Mouse (Mus musculus): Measurements from ENCODE around the gene Ghrhr. TPM values are rescaled to one million over a fixed set of nuclear protein-coding genes. Genes with fewer than 3 reads are reported as not detected.
A peak's percentile ranks its signal among the peaks of the same experiment; 100 is the strongest.

The Ghrhr gene
- polyA plus RNA-seq (2012; rRNA removed): 0.04 and 0.08 TPM in 2 replicates

DNA sequence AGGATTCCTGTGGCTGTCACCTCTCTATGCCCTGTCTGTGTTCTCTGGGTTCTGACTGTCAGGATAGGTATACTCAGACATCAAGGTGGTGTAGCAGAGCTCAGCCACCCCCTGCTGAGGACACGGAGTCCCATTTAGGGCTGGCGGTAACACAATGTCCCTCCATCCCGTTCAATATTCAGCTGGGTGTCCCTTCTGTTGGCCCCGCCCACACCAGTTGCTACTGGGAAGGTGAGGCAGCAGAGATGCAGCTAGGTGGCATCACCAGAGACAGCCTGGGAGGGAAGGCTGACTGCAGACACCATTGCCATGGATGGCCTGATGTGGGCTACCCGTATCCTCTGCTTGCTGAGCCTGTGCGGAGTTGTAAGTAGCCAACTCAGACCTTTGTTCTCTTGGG is at the start of gene Ghrhr:
Gene Ghrhr, plus strand, starts transcription at position 220 of the 400 bp plus-strand sequence.
- DNase-seq (ENCODE audit: extremely low spot score in 1 of 2, low spot score in 1 of 2): no peak

DNA sequence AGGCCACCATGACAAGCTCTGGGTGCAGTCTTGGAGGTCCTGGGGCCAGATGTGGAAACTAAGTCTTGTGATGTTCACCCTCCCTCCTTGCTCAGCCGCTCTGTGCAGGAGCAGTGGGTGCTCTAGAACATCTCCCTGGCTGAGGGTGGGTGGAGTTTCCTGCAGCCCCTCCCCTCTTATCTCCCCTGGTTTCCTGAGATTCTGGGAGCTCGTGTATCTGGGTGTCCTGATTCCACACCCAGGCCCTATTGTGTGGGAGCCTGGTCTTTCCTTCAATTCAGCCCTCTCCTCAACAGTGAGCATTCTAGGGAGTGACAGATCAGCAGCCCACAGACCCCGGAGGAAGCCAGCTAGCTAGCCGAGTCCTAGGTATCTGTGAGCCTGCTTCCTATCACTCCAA is 49.8 kb upstream of the Ghrhr start:
- no peak for DNase-seq (ENCODE audit: extremely low spot score in 1 of 2, low spot score in 1 of 2)

DNA sequence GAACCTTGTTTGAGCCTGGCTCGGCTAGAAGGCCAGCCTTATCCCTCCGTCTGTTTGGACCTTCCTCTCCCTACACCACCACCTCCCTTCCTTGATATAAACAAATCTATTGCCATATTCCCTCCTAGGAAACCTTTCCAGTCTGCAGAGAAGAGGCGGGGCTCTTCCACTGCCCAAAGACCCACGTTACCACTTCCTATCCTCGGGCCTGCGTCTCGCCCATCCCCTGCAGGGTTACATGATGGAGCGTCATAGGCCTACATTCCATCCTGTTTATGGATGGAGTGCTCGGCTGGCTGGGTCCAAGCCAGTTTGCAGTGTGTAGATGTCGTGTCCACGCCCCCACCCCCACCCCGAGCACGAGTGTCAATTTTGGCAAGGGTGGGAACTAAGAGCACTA is 48.8 kb upstream of the Ghrhr start:
- no peak for DNase-seq (ENCODE audit: extremely low spot score in 1 of 2, low spot score in 1 of 2)

DNA sequence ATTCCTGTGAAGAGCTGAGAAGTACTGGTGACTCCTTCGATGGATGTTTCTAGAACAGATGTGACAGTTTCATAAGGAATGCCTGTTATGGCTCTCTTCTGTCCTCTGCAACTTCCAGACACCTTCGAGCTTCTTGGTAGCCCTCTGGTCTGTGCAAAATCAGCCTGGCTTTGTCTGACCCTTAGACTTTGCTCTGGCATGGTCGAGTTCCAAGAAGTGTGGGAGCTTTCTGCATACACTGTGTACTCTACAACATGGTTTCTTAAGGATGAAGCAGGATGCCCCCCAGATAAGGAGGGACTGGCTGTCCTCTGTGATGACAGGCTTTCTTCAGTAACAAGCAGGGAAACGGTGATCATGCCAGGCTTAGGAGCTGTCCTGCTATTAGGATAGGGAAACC is 47.9 kb upstream of the Ghrhr start:
- no peak for DNase-seq (ENCODE audit: extremely low spot score in 1 of 2, low spot score in 1 of 2)

DNA sequence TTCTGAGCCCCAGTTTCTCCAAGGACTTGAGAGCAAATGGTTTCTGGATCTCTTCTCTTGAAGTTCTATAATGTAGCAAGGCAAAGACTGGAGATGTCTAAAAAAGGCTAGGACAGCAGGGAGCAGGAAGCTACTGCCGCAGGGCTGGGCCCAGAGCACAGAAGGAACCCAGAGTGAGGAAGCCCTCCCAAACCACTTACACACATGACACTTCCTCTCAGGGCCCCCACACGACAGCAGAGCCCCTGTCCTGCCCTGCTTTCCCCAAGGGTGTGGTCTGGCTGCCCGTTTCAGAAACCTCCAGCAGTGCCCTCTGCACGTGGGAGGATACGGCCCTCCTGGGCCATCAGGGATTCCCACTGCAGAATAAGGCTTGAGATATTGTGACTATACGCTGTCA is 44.8 kb upstream of the Ghrhr start:
- DNase-seq (ENCODE audit: extremely low spot score in 1 of 2, low spot score in 1 of 2): no peak

DNA sequence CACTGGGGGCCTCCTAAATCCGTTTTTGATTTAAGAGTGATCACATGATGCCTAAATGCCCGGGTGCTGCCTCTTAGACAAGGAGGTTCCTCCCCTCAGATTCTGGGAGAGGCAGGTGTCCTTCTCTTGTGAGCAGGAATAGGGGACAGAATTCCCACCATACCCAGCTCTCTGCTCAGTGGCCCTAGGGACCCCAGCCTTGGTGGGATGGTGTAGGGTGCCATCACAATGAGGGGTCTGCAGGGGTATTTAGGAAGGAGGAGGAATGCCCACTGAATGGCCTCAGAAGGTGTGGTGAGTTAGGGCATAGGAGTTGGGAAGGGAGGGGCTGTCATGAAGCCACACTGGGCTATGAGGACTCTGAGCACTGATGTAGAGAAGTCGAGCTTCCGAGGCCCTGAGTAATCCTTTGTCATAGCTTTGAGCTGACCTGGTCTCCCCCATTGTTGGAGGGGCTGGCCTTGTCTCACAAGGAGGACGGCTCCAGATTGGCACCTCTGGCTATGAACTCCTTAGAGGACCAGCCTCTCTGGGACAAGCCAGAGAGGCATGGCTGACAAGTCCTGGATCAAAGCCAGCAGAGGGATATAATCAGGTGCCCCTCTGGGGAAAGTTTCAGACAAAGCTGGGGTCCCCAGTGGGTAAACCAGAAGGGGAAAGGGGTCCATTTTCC is 43.9 kb upstream of the Ghrhr start:
- DNase-seq (ENCODE audit: extremely low spot score in 1 of 2, low spot score in 1 of 2): no peak

DNA sequence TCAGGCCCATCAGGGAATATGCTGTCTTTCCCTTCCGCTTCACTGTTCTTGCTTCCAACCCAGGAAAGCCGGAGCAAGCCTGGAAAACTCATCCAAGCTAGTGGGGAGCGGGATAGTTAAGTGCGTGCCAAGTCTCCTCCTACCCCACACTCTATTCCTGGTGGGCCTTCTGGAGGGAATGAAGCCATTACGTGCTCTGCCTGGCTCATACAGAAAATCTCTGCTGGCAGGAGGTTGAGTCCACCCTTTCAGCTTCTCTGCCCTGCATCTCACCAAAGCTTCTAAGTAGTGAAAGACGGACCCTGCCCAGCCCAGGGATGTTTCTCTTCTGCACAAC is 43.4 kb upstream of the Ghrhr start:
- no peak for DNase-seq (ENCODE audit: extremely low spot score in 1 of 2, low spot score in 1 of 2)

DNA sequence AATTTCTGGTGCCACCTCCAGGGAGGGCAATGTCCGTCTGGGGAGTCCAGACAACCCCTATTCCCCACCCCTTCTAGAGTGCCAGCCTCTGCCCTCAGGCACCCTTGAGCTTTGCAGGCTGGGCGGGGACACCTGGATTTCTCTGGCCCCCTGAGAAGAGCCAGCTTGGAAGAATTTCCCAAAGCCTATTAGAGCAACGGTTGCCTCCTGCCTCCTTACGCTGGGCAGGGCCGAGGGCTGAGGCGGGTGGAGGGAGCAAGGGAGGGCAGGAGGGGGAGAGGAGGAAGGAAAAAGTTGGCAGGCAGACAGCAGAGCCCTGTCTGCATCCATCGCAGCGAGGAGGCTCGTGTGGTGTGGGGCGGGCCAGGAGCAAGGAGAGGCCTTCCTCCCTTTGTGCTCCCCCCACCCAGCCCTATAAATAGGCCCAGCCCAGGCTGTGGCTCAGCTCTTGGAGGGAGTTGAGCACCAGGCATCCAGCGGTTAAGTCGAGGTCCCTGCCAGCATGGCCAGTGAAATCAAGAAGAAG is 40.0 kb upstream of the Ghrhr start, which contains the start of gene Aqp1:
Gene Aqp1, plus strand, starts transcription at position 444 of the 526 bp plus-strand sequence.
- DNase-seq (ENCODE audit: extremely low spot score in 1 of 2, low spot score in 1 of 2): no peak

DNA sequence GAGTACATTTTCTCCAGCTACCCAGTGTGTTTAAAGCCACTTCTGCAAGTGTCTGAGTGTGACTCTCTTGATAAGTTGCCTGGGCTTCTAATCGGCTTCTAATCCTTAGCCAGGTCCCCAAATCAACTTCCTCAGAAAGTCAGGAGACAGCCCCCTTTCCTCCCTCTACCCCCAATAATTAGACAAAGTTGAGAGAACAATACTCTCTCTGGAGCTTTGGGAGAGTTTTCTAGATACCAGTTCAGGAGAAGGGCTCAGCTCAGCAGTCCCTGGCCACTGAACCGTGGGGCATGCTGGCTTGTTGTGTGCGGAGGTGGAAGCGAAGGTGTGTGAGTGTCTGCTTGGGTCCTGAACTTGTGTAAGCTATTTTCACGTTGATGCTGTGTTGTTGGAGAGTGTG is 38.9 kb upstream of the Ghrhr start:
- no peak for DNase-seq (ENCODE audit: extremely low spot score in 1 of 2, low spot score in 1 of 2)

DNA sequence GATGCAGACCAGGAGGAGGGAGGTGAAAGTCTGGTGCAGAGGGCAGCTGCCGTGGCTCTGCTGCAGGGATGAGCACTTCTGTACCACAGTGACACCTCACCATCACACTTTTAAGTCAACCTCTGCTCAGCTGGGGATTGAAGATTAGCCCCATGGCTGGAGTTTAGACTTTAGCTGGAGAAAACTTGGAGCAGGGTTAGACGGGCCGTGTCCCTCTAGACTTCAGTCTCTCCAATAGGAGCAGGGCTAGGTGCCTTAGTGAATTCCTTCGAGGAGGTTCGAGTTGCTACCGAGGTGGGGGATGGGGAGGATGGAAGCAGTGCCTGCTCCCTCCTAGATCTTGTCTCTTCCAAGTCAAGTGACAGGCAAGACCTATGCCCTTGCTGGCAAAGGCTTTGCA is 38.0 kb upstream of the Ghrhr start:
- no peak for DNase-seq (ENCODE audit: extremely low spot score in 1 of 2, low spot score in 1 of 2)

DNA sequence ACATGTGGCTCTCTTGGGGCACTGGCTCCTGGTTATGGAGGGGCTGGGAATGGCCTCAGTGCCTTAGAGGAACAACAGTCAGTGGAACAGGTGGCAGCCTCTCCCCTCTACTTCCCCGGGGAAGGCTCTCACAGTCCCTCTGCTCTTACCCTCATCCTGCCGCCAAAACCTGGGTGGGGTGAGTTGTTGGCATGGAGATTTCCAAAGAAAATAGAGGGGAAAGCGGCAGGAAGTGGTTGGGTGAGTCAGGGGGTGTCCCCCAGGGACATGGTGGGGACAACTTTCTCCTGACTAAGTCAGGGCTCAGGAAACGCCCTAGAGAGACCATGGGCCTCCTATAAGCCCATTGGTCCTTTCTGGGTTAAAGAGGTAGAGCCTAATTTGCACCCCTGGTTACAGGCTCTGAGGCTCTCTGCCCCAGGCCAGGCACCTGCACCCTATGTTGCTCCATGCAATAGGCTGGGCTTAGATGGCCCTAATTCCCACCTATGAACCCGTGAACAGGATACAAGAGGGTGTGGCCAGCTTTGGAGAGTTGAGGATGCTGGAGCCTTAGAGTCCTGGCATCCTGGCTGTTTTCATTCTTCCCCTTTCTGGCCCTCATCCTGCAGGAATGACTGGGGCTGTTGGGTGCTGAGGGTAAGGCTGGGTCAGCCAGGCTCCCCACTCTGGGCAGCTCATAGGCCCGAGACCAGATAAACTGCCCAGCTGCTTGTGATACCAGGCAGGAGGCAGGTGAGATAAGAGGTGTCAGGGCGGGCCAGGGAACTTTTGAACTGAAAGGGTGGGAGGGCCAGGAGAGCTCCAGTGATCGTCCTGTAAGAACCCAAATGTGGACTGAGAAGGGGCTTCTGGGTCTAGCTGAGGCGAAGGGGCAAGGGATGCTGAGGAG is 36.9 kb upstream of the Ghrhr start:
- no peak for DNase-seq (ENCODE audit: extremely low spot score in 1 of 2, low spot score in 1 of 2)

DNA sequence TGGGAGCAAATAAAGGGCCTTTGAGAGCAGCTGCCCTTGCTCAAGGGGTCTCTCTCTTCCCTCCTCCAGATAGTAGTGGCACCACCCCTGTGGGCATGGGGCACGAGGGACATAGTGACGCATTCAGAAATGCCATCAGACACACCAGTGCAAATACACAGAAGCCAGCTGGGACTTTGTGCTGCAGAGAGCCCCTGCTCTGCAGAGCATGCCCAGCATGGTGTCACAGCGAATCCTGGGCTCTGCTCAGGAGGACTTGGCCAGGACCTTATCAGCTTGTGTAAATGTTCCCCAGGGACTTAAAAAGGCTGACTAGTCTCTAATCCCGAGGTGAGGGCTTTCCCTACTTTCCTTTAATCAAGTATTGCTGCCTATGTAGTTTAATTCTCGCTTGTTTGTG is 34.4 kb upstream of the Ghrhr start:
- no peak for DNase-seq (ENCODE audit: extremely low spot score in 1 of 2, low spot score in 1 of 2)

DNA sequence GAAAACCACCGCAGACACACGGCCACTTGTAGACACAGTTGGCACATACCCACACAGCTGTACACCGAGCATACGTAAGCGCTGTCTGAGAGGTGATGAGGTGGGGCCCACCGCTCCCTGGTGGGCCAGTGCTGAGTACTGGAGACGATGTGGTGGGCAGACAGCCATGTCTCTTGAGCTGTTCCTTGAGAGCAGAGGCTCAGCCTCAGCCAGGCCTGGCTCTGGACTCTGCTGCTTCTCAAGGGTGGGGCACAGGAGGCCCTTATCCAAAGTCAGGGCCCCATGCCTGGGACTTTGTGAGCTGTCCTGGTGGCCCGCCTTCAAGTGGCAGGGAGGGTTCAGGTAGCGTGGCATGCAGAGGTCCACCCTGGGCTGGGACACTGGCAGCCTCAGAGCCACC is 33.8 kb upstream of the Ghrhr start:
- no peak for DNase-seq (ENCODE audit: extremely low spot score in 1 of 2, low spot score in 1 of 2)

DNA sequence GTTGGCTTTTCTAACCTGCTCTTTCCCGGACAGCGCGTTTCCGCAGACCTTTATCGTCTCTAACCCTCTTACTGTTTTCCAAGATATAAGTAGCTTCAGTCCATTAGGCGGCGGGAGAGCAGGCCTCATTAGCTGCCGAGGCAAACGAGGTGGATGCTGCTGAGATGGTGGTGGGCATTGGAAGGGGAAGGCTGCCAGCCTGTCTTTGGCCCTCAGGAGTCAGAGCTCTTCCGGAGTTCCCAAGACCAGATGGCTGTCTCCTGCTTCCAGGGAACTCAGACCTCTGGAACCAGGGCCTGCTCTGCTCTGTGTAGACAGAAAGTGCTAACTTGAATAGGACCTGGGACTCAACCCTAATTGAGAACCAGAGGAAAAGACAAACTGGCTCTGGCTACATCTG is 32.6 kb upstream of the Ghrhr start:
- no peak for DNase-seq (ENCODE audit: extremely low spot score in 1 of 2, low spot score in 1 of 2)

DNA sequence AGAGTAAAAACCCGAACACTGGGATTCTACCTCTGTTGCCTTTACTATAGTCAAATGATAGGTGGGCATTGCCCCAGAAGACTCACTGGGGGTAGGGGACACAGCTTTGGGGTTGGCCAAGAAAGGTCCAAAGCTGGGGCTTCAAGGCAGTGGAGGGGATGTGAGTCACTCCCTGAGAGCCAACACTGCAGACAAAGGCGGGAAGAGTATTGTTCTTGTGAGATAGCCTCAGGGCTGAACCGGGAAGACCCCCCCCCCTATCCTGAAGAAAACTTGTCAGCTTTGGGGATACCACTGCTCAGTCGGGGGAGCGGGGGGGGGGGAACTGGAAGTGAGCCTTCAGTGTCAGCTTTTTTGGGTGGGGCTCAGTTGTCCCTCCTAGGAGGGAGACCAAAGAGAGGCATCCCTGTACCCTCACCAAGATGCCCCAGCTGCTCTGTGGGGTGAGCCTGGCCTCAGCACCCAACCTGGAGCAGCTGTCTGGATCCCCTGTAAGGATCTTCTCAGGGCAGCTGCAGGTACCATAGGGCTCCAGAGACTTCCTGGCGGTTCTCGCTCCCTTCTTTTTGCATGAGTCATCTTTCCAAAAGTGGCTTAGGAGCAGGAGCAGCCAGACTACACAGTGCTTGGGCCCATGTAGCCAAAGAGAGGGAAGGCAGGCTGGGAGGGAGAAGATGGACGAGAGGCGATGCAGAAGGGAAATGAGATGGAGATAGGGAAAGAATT is 31.6 kb upstream of the Ghrhr start:
- DNase-seq (ENCODE audit: extremely low spot score in 1 of 2, low spot score in 1 of 2): peak in 1 of 2 experiments; percentile 42

DNA sequence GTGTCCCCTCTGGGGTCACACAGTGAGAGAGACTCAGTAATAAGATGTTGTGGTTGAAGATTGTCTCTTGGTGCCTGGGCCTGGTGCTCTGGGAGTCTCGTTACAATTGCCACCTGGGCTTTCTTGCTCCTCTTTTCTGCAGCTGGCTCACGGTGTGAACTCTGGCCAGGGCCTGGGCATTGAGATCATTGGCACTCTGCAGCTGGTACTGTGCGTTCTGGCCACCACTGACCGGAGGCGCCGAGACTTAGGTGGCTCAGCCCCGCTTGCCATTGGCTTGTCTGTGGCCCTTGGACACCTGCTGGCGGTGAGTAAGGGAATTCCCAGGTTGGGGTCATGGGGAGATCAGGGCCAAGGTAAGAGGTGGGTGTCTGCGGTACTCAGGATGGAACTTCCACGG is 30.8 kb upstream of the Ghrhr start:
- DNase-seq (ENCODE audit: extremely low spot score in 1 of 2, low spot score in 1 of 2): no peak

DNA sequence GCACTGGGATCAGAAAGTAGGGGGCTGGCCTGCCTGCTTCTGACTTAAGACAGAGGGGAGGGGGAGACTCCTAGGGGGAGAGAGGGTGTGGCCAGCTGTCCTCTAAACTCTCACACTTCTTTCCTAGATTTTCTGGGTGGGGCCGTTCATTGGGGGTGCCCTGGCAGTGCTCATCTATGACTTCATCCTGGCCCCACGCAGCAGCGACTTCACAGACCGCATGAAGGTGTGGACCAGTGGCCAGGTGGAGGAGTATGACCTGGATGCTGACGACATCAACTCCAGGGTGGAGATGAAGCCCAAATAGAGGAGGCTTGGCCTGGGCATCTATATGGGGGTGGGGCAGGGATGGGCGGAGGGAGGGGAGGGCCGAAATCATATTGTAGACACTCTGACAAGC is 29.6 kb upstream of the Ghrhr start:
- no peak for DNase-seq (ENCODE audit: extremely low spot score in 1 of 2, low spot score in 1 of 2)

DNA sequence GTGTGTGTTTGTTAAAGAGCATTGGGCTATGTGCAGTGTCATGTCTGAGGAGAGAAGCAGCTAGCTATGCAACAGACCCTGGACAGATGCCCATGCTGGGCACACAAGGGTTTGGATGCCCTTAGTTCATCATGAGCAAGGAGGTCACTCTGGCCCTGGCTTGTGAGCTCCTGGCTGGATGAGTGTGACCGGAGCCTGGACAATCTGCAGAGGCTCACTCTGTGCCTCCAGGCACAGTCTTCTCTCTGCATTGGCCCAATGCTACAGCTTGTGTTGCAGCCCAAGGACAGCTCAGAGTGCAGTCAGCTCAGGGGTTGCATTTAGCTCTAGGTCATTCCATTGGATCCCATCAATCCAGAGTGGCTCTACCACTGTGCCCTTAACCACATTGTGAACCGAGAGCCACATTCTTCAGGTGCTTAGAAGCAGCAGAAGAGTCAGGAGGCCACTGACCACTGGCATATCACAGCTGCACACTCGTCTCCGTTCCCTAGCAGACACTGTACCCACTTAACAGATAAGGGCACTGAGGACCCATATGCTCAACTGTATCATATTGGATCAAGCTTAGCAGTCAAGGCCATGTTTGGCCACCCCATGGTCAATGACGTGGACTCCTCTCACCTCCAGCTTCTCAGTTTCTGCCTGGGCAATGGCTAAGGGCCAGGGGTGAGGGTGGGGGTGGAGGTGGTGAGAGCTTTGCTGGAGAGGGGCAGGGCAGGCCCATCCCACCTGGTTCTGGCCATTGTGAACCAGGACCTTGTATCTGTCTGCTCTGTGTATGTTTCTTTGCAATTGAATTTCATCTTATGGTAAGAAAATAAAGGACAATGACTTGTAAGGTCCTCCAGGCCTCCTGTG is 28.2 kb upstream of the Ghrhr start:
- DNase-seq (ENCODE audit: extremely low spot score in 1 of 2, low spot score in 1 of 2): no peak

DNA sequence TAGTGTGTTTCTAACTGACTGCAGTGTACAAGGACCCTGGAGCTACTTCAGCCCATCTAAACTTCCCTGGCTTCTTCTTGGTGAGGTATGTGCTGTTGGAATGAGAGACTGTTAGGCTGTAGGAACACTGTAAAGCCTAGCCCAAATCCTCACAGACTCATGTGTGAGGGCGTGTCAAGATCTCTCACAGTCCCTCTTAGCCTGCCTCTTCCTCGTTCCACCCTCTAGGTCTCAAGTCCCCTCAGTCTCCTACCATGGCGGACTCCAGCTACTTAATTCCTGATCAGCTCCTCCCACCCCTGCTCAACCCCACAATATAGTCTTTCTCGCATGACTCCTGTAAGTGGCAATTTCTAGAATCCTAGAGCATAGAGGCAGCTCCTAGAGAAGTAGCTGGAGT is 26.9 kb upstream of the Ghrhr start:
- no peak for DNase-seq (ENCODE audit: extremely low spot score in 1 of 2, low spot score in 1 of 2)

DNA sequence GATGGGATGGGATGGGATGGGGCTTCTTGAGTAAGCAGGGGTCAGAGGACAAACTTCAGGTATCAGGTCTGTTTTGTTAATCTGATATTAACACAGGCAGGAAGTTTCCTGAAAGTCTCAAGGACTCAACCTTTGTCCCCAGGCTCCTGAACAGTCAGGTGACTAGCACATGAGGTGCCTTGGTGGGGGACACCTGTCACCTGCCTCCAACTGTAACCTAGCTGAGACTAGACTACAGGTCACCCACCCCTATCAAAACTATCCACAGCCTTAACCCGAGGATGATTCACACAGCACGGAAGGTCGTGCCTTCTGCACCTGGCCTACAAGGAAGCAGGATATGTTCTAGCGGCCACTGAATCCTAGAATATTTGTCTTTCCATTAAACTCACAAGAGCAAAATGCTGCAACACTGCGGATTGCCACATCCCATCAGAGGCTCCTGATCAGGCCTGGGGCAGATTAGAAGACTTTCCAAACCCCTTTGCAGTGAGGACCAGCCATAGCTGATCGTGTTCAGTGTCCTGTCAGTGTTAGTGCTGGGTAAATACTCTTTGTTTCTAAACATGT is 25.6 kb upstream of the Ghrhr start:
- no peak for DNase-seq (ENCODE audit: extremely low spot score in 1 of 2, low spot score in 1 of 2)
